Mouse (Mus musculus) heart, embryonic 15.5 days (tissue): ENCODE results near the gene Gas7. TPM values are rescaled to one million over a fixed set of nuclear protein-coding genes. Genes with fewer than 3 reads are reported as not detected.

ENCODE experiments used
- ATAC-seq: fragments of 200-750 bp; cut with Nextera tagmentation; replicated peaks from 2 replicates; pipeline ENCODE4 v1.8.0; 2017; ENCODE audit warnings: low read depth, moderate TSS enrichment; ENCODE audit not compliant: insufficient number of reproducible peaks, insufficient read depth, low FRiP score
- H3K27ac ChIP-seq: fragments of 300-500 bp; sonication (generic); 2 replicates; pipeline ENCODE4 v1.5.1; 2015; ENCODE audit warnings: mild to moderate bottlenecking, inconsistent platforms
- H3K27me3 ChIP-seq: fragments of 300-500 bp; sonication (generic); 2 replicates; pipeline ENCODE4 v1.6.1; 2015; ENCODE audit warnings: inconsistent platforms
- H3K36me3 ChIP-seq: fragments of 300-500 bp; sonication (generic); 2 replicates; pipeline ENCODE4 v1.6.1; 2015; ENCODE audit warnings: mild to moderate bottlenecking, inconsistent platforms
- H3K4me1 ChIP-seq: fragments of 300-500 bp; sonication (generic); replicated peaks from 2 replicates; pipeline ENCODE4 v1.6.1; 2015; ENCODE audit warnings: inconsistent platforms
- H3K4me2 ChIP-seq: fragments of 300-500 bp; sonication (generic); 2 replicates; pipeline ENCODE4 v1.6.1; 2015; ENCODE audit warnings: inconsistent platforms, mild to moderate bottlenecking, moderate library complexity
- H3K4me3 ChIP-seq: fragments of 300-500 bp; sonication (generic); 2 replicates; pipeline ENCODE4 v1.5.1; 2015; ENCODE audit warnings: mild to moderate bottlenecking, inconsistent platforms
- H3K9ac ChIP-seq: fragments of 300-500 bp; sonication (generic); 2 replicates; pipeline ENCODE4 v1.6.1; 2015; ENCODE audit warnings: mild to moderate bottlenecking, inconsistent platforms
- H3K9me3 ChIP-seq: fragments of 300-500 bp; sonication (generic); replicated peaks from 2 replicates; pipeline ENCODE4 v1.6.1; 2016; ENCODE audit warnings: inconsistent platforms
- WGBS: fragments of 180-500 bp; shearing (Covaris S2); methylation state at CpG from one replicate; pipeline ENCODE4 v1.1.7; 2015; ENCODE audit warnings: mixed read lengths; 5-methylcytosine and 5-hydroxymethylcytosine counted together
- polyA plus RNA-seq: library from polyadenylated mRNA; unstranded; fragments of >200 nt; fragmentation: Nextera tagmentation; extraction: Ambion mirVana; gene quantifications from 2 replicates; pipeline ENCODE4 v1.2.1, GENCODE M21; 2015

The Gas7 gene
- polyA plus RNA-seq, 1 experiment from 2014 or later, result 8.2 TPM

GRCm38 (mm10) chr11:67536413-67536812 is 81.2 kb downstream of the Gas7 start:
- H3K4me3 ChIP-seq, result no peak overlapping the region
- H3K4me2 ChIP-seq, result no peak overlapping the region
- H3K36me3 ChIP-seq, result no peaks in the 10 kb centered on the region
- WGBS, result 45% methylated on average over 1 of the region's 1 CpGs
- H3K4me1 ChIP-seq, result peaks cover 23% of the 10 kb centered on the region
- ATAC-seq, result no peak
- no peaks in the 10 kb centered on the region for H3K27me3 ChIP-seq
- no peaks in the 10 kb centered on the region for H3K9me3 ChIP-seq
- 0 out of 2 replicates have a peak overlapping the region, but pooled peaks have one; percentile 34 for H3K27ac ChIP-seq
- no peak overlapping the region for H3K9ac ChIP-seq

GRCm38 (mm10) chr11:67537353-67537752 is 82.1 kb downstream of the Gas7 start:
- 83% methylated on average over 4 of the region's 4 CpGs for WGBS
- ATAC-seq, result no peak
- Histone ChIP-seq H3K9ac (no peak overlapping the region), H3K9me3 (no peaks in the 10 kb centered on the region), H3K27ac (no peak overlapping the region), H3K27me3 (no peaks in the 10 kb centered on the region), H3K4me2 (no peak overlapping the region), H3K4me1 (peaks cover 17% of the 10 kb centered on the region), H3K4me3 (no peak overlapping the region), H3K36me3 (no peaks in the 10 kb centered on the region)

- Histone ChIP-seq H3K9me3 (no peaks in the 10 kb centered on the region), H3K4me3 (no peak overlapping the region), H3K4me1 (peaks cover 13% of the 10 kb centered on the region), H3K4me2 (no peak overlapping the region), H3K36me3 (no peaks in the 10 kb centered on the region), H3K27ac (no peak overlapping the region), H3K9ac (no peak overlapping the region), H3K27me3 (no peaks in the 10 kb centered on the region)
- no peak for ATAC-seq
- 76% methylated on average over 6 of the region's 6 CpGs for WGBS
Measured at GRCm38 (mm10) chr11:67538557-67538956, 83.3 kb downstream of the Gas7 start.

- H3K27ac ChIP-seq, result peak overlapping the region; percentile 36
- 0 out of 2 replicates have a peak, but pooled peaks have one; percentile 21 for ATAC-seq
- H3K4me1 ChIP-seq, result peaks cover 38% of the 10 kb centered on the region
- no peaks in the 10 kb centered on the region for H3K9me3 ChIP-seq
- H3K9ac ChIP-seq, result no peak overlapping the region
- no peaks in the 10 kb centered on the region for H3K36me3 ChIP-seq
- no peaks in the 10 kb centered on the region for H3K27me3 ChIP-seq
- WGBS, result 22% methylated on average over 11 of the region's 11 CpGs
- peak overlapping the region; percentile 4; the same call in 1 of the 2 replicates for H3K4me2 ChIP-seq
- no peak overlapping the region for H3K4me3 ChIP-seq
Measured at GRCm38 (mm10) chr11:67544656-67545432, 89.6 kb downstream of the Gas7 start.

DNA sequence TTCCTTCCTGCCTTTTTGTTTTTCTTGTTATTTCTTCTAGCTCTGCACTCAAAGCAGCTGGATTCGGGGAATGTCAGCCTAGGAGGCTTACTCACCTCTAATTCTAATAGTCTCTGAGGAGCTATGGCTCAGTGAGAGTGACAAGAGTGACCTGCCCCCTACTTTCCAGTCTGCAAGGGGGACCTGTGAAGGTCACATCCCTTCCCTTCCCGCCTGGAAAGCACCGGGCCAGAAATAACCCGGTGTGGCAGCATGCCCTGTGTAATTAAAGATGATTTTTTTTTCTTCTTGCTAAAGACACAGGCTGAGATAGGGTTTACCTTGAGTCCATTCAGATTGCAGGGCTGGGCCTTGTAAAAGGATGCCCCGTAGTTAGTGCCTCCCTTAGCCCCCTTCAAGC is 91.3 kb downstream of the Gas7 start:
- H3K9me3 ChIP-seq, result no peaks in the 10 kb centered on the region
- H3K4me3 ChIP-seq, result no peak overlapping the region
- H3K27me3 ChIP-seq, result no peaks in the 10 kb centered on the region
- peak overlapping the region; percentile 71 for H3K27ac ChIP-seq
- no peak overlapping the region for H3K4me2 ChIP-seq
- WGBS, result 12% methylated on average over 5 of the region's 5 CpGs
- ATAC-seq, result peak; percentile 56; the same call in 1 of the 2 replicates
- peaks cover 44% of the 10 kb centered on the region for H3K4me1 ChIP-seq
- H3K36me3 ChIP-seq, result no peaks in the 10 kb centered on the region
- no peak overlapping the region for H3K9ac ChIP-seq

DNA sequence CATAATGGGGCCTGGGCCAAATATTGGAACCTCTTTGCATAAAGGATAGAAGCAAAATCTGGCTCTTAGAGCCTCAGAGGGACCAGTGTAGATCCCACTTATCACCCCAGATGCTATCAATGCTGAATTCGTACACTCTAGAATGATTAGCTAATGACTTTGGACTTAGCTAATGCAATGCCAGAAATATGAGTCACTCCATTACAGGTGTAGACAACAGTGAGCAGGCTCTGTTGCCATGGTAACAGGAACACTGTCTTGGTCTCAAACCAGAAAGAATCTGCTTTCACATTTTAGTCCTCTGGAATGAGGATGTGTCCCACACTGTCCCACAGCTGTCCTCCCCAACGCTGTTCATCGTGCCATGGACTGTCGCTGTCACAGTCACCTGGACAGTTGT is 94.1 kb downstream of the Gas7 start:
- no peak for ATAC-seq
- peaks cover 44% of the 10 kb centered on the region for H3K4me1 ChIP-seq
- H3K27me3 ChIP-seq, result no peaks in the 10 kb centered on the region
- no peak overlapping the region for H3K27ac ChIP-seq
- H3K36me3 ChIP-seq, result no peaks in the 10 kb centered on the region
- H3K9me3 ChIP-seq, result no peaks in the 10 kb centered on the region
- no peak overlapping the region for H3K9ac ChIP-seq
- WGBS, result 62% methylated on average over 4 of the region's 4 CpGs
- no peak overlapping the region for H3K4me3 ChIP-seq
- H3K4me2 ChIP-seq, result 0 out of 2 replicates have a peak overlapping the region, but pooled peaks have one; percentile 24

DNA sequence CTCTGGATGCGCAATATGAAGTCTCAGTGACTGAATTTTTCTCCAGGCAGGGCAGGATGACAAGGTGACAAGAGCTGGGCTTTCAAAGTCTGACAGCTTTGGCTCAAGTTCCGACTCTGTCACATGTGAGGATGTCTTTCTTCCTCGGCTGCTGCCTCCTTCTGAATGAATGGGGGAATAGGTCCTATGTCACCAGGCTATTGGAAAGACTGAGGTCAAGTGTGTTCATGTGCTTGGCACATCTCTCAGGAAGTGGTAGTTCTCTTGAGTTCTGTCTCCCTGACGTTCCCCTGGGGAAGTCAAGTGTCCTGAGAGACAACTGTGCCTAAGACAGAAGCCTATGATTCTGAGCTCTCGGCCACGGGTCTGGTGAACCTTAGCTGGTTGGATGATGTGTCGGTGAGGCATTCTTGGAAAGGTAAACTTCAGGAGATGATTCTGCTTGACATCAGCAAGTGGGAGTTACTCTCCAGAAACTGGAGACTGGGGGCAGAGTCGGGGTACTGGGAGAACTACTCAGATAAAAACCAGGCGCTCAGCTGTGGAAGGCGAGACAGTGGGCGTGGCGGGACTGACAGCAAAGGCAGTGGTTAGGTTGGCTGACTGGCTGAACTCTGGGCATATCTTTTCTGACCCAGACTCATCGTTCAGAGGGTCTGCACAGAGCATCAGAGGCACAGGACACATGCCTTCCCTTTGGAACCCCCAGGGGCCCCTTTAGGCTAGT is 94.7 kb downstream of the Gas7 start:
- H3K9me3 ChIP-seq, result no peaks in the 10 kb centered on the region
- peaks cover 38% of the 10 kb centered on the region for H3K4me1 ChIP-seq
- peak overlapping the region; percentile 24; the same call in 1 of the 2 replicates for H3K4me2 ChIP-seq
- H3K27ac ChIP-seq, result no peak overlapping the region; the same call in 1 of the 2 replicates
- no peaks in the 10 kb centered on the region for H3K36me3 ChIP-seq
- no peak for ATAC-seq
- 34% methylated on average over 13 of the region's 13 CpGs for WGBS
- no peak overlapping the region for H3K9ac ChIP-seq
- H3K4me3 ChIP-seq, result no peak overlapping the region
- no peaks in the 10 kb centered on the region for H3K27me3 ChIP-seq

GRCm38 (mm10) chr11:67552400-67552799 is 97.2 kb downstream of the Gas7 start:
- Histone ChIP-seq H3K4me1 (peaks cover 23% of the 10 kb centered on the region), H3K9me3 (no peaks in the 10 kb centered on the region), H3K4me3 (no peak overlapping the region), H3K27ac (no peak overlapping the region), H3K27me3 (no peaks in the 10 kb centered on the region), H3K36me3 (no peaks in the 10 kb centered on the region), H3K9ac (no peak overlapping the region), H3K4me2 (no peak overlapping the region)
- ATAC-seq, result no peak
- 86% methylated on average over 8 of the region's 8 CpGs for WGBS

DNA sequence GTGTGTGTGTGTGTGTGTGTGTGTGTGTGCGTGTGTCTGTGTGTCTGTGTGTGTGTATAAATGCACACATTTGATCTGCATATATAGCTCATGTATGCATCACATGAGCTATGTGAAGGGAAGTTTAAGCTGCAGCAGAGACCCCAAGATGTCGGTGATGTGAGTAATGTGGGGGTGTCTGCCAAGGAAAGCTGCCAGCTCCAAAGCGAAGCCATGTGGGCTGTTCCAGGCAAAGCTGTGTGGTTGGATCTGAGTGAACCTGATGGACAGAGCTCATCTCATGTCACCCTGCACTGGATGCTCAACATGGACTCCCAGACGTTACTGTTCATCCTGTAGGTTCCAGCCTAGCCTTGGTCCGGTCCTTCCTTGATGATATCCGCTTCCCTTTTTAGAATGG is 99.0 kb downstream of the Gas7 start:
- H3K9me3 ChIP-seq, result no peaks in the 10 kb centered on the region
- no peaks in the 10 kb centered on the region for H3K36me3 ChIP-seq
- H3K27ac ChIP-seq, result no peak overlapping the region
- WGBS, result 82% methylated on average over 6 of the region's 6 CpGs
- no peak for ATAC-seq
- H3K4me1 ChIP-seq, result peaks cover 26% of the 10 kb centered on the region
- no peak overlapping the region for H3K9ac ChIP-seq
- no peak overlapping the region for H3K4me2 ChIP-seq
- no peak overlapping the region for H3K4me3 ChIP-seq
- H3K27me3 ChIP-seq, result no peaks in the 10 kb centered on the region

GRCm38 (mm10) chr11:67556360-67556759 is 101.1 kb downstream of the Gas7 start:
- no peak overlapping the region for H3K4me2 ChIP-seq
- H3K9me3 ChIP-seq, result no peaks in the 10 kb centered on the region
- WGBS, result 71% methylated on average over 3 of the region's 3 CpGs
- H3K27ac ChIP-seq, result no peak overlapping the region
- no peaks in the 10 kb centered on the region for H3K27me3 ChIP-seq
- H3K36me3 ChIP-seq, result no peaks in the 10 kb centered on the region
- no peak overlapping the region for H3K4me3 ChIP-seq
- H3K4me1 ChIP-seq, result peaks cover 31% of the 10 kb centered on the region
- H3K9ac ChIP-seq, result no peak overlapping the region
- no peak for ATAC-seq

- no peak for ATAC-seq
- no peaks in the 10 kb centered on the region for H3K9me3 ChIP-seq
- peaks cover 48% of the 10 kb centered on the region for H3K4me1 ChIP-seq
- H3K4me3 ChIP-seq, result no peak overlapping the region
- 22% methylated on average over 9 of the region's 9 CpGs for WGBS
- H3K9ac ChIP-seq, result no peak overlapping the region
- H3K27ac ChIP-seq, result peak overlapping the region; percentile 26; the same call in 1 of the 2 replicates
- no peaks in the 10 kb centered on the region for H3K27me3 ChIP-seq
- H3K36me3 ChIP-seq, result no peaks in the 10 kb centered on the region
- no peak overlapping the region for H3K4me2 ChIP-seq
Measured at GRCm38 (mm10) chr11:67558772-67559448, 103.7 kb downstream of the Gas7 start.
